Mouse (Mus musculus): ENCODE results near the gene Slc43a1. TPM values are rescaled to one million over a fixed set of nuclear protein-coding genes. Genes with fewer than 3 reads are reported as not detected.

Slc43a1 gene
- polyA plus RNA-seq, 1 experiment from 2014 or later = 153 TPM

- Histone ChIP-seq H3K9me3 (replicated peaks) (0 out of 2 replicates have a peak, but pooled peaks cover 3% of the 10 kb centered on the region), H3K4me1 (peaks cover 73% of the 10 kb centered on the region), H3K36me3 (peaks cover 70% of the 10 kb centered on the region), H3K27ac (peak overlapping the region; percentile 8; the same call in 1 of the 2 replicates), H3K27me3 (replicated peaks) (peaks cover 3% of the 10 kb centered on the region), H3K4me3 (no peak overlapping the region), H3K4me2 (no peak overlapping the region), H3K9ac (no peak overlapping the region)
- no peak for ATAC-seq
These were observed 29.3 kb upstream of the Slc43a1 start for GRCm38 (mm10) chr2:84809330-84809729.

GRCm38 (mm10) chr2:84810526-84810885 lies 28.1 kb upstream of the Slc43a1 start:
- WGBS (ENCODE audit: insufficient replicate concordance) = 70% methylated on average over 6 of the region's 6 CpGs
- Histone ChIP-seq H3K9ac (peak overlapping the region; percentile 64; the same call in 1 of the 2 replicates), H3K4me1 (peaks cover 80% of the 10 kb centered on the region), H3K9me3 (replicated peaks) (no peaks in the 10 kb centered on the region), H3K27me3 (replicated peaks) (peaks cover 9% of the 10 kb centered on the region), H3K4me3 (peak overlapping the region; percentile 41; the same call in 1 of the 2 replicates), H3K36me3 (peaks cover 59% of the 10 kb centered on the region), H3K27ac (peak overlapping the region; percentile 99), H3K4me2 (peak overlapping the region; percentile 76)
- ATAC-seq = no peak

GRCm38 (mm10) chr2:84810886-84811577 lies 27.6 kb upstream of the Slc43a1 start:
- Histone ChIP-seq H3K4me1 (peaks cover 79% of the 10 kb centered on the region), H3K4me3 (peak overlapping the region; percentile 41), H3K27ac (peak overlapping the region; percentile 99), H3K9ac (peak overlapping the region; percentile 64), H3K36me3 (peaks cover 53% of the 10 kb centered on the region), H3K9me3 (replicated peaks) (no peaks in the 10 kb centered on the region), H3K4me2 (peak overlapping the region; percentile 76), H3K27me3 (replicated peaks) (peaks cover 11% of the 10 kb centered on the region)
- peak; percentile 2; the same call in 1 of the 2 replicates for ATAC-seq
- WGBS (ENCODE audit: insufficient replicate concordance) = 22% methylated on average over 26 of the region's 26 CpGs

GRCm38 (mm10) chr2:84811880-84812279 lies 26.8 kb upstream of the Slc43a1 start:
- peaks cover 45% of the 10 kb centered on the region for H3K36me3 ChIP-seq
- H3K9ac ChIP-seq = peak overlapping the region; percentile 69
- 15% methylated on average over 7 of the region's 7 CpGs for WGBS (ENCODE audit: insufficient replicate concordance)
- H3K4me3 ChIP-seq = peak overlapping the region; percentile 41
- peaks cover 19% of the 10 kb centered on the region for H3K27me3 ChIP-seq (replicated peaks)
- H3K27ac ChIP-seq = peak overlapping the region; percentile 99
- H3K9me3 ChIP-seq (replicated peaks) = no peaks in the 10 kb centered on the region
- H3K4me1 ChIP-seq = peaks cover 71% of the 10 kb centered on the region
- peak overlapping the region; percentile 76 for H3K4me2 ChIP-seq
- peak; percentile 98 for ATAC-seq

GRCm38 (mm10) chr2:84812676-84813075 lies 26.0 kb upstream of the Slc43a1 start:
- Histone ChIP-seq H3K27me3 (replicated peaks) (peaks cover 26% of the 10 kb centered on the region), H3K4me2 (peak overlapping the region; percentile 76), H3K4me1 (peaks cover 64% of the 10 kb centered on the region), H3K9me3 (replicated peaks) (no peaks in the 10 kb centered on the region), H3K36me3 (peaks cover 37% of the 10 kb centered on the region), H3K27ac (peak overlapping the region; percentile 99), H3K9ac (peak overlapping the region; percentile 69), H3K4me3 (peak overlapping the region; percentile 41)
- no peak for ATAC-seq
- WGBS (ENCODE audit: insufficient replicate concordance) = 70% methylated on average over 6 of the region's 6 CpGs

- ATAC-seq = no peak
- no peak overlapping the region for H3K4me2 ChIP-seq
- WGBS (ENCODE audit: insufficient replicate concordance) = 35% methylated on average over 3 of the region's 3 CpGs
- no peaks in the 10 kb centered on the region for H3K9me3 ChIP-seq (replicated peaks)
- no peak overlapping the region for H3K27ac ChIP-seq
- no peak overlapping the region for H3K9ac ChIP-seq
- peaks cover 26% of the 10 kb centered on the region for H3K4me1 ChIP-seq
- peaks cover 82% of the 10 kb centered on the region for H3K27me3 ChIP-seq (replicated peaks)
- no peak overlapping the region for H3K4me3 ChIP-seq
- H3K36me3 ChIP-seq = no peaks in the 10 kb centered on the region
These were observed 18.8 kb upstream of the Slc43a1 start for GRCm38 (mm10) chr2:84819861-84820260.

- Histone ChIP-seq H3K4me1 (peaks cover 20% of the 10 kb centered on the region), H3K4me3 (no peak within 1 kb of the TSS), H3K9ac (no peak within 1 kb of the TSS), H3K4me2 (no peak within 1 kb of the TSS), H3K27ac (no peak within 1 kb of the TSS), H3K36me3 (no peaks in the 10 kb centered on the region), H3K27me3 (replicated peaks) (peaks cover 56% of the 10 kb centered on the region), H3K9me3 (replicated peaks) (no peaks in the 10 kb centered on the region)
- no peak for ATAC-seq
- WGBS (ENCODE audit: insufficient replicate concordance) = 37% methylated on average over 13 of the region's 13 CpGs
These were observed 16.1 kb upstream of the Slc43a1 start, which contains the start of gene Smtnl1 for GRCm38 (mm10) chr2:84822552-84822951. Gene Smtnl1, minus strand, starts transcription at chr2:84822652.

- Histone ChIP-seq H3K27ac (no peak overlapping the region), H3K4me1 (peaks cover 26% of the 10 kb centered on the region), H3K27me3 (replicated peaks) (peaks cover 55% of the 10 kb centered on the region), H3K36me3 (peaks cover 1% of the 10 kb centered on the region), H3K4me3 (no peak overlapping the region), H3K4me2 (no peak overlapping the region), H3K9me3 (replicated peaks) (no peaks in the 10 kb centered on the region), H3K9ac (no peak overlapping the region)
- no peak for ATAC-seq
- 6% methylated on average over 2 of the region's 2 CpGs for WGBS (ENCODE audit: insufficient replicate concordance)
These were observed 15.4 kb upstream of the Slc43a1 start for GRCm38 (mm10) chr2:84823237-84823636.

GRCm38 (mm10) chr2:84826488-84827282 lies 12.0 kb upstream of the Slc43a1 start, which contains the start of gene Timm10:
Gene Timm10, plus strand, starts transcription at chr2:84826997.
- H3K9me3 ChIP-seq (replicated peaks) = peaks cover 3% of the 10 kb centered on the region
- peak within 1 kb of the TSS; percentile 93 for H3K27ac ChIP-seq
- H3K4me1 ChIP-seq = peaks cover 44% of the 10 kb centered on the region
- H3K4me3 ChIP-seq = peak within 1 kb of the TSS; percentile 84
- peak; percentile 81 for ATAC-seq
- peak within 1 kb of the TSS; percentile 82 for H3K9ac ChIP-seq
- H3K27me3 ChIP-seq (replicated peaks) = peaks cover 21% of the 10 kb centered on the region
- H3K36me3 ChIP-seq = peaks cover 33% of the 10 kb centered on the region
- peak within 1 kb of the TSS; percentile 98 for H3K4me2 ChIP-seq
- WGBS (ENCODE audit: insufficient replicate concordance) = under 1% methylated on average over 34 of the region's 34 CpGs

GRCm38 (mm10) chr2:84827283-84827920 lies 11.2 kb upstream of the Slc43a1 start:
- peak overlapping the region; percentile 98 for H3K4me2 ChIP-seq
- H3K4me1 ChIP-seq = peaks cover 47% of the 10 kb centered on the region
- peaks cover 33% of the 10 kb centered on the region for H3K36me3 ChIP-seq
- peaks cover 3% of the 10 kb centered on the region for H3K9me3 ChIP-seq (replicated peaks)
- peak; percentile 83 for ATAC-seq
- peak overlapping the region; percentile 84 for H3K4me3 ChIP-seq
- H3K9ac ChIP-seq = peak overlapping the region; percentile 82
- H3K27ac ChIP-seq = peak overlapping the region; percentile 93
- peaks cover 14% of the 10 kb centered on the region for H3K27me3 ChIP-seq (replicated peaks)
- WGBS (ENCODE audit: insufficient replicate concordance) = under 1% methylated on average over 29 of the region's 29 CpGs

GRCm38 (mm10) chr2:84831666-84832391 lies 6.8 kb upstream of the Slc43a1 start:
- H3K4me2 ChIP-seq = no peak overlapping the region
- H3K4me3 ChIP-seq = no peak overlapping the region
- peaks cover 33% of the 10 kb centered on the region for H3K36me3 ChIP-seq
- peaks cover 30% of the 10 kb centered on the region for H3K4me1 ChIP-seq
- 34% methylated on average over 10 of the region's 10 CpGs for WGBS (ENCODE audit: insufficient replicate concordance)
- H3K27me3 ChIP-seq (replicated peaks) = 0 out of 2 replicates have a peak, but pooled peaks cover 11% of the 10 kb centered on the region
- peaks cover 3% of the 10 kb centered on the region for H3K9me3 ChIP-seq (replicated peaks)
- H3K27ac ChIP-seq = peak overlapping the region; percentile 52
- 0 out of 2 replicates have a peak overlapping the region, but pooled peaks have one; percentile 15 for H3K9ac ChIP-seq
- ATAC-seq = peak; percentile 57
